Mouse (Mus musculus) urinary bladder, postnatal 36 days (tissue): Measurements from ENCODE around the gene Atp5mpl.
"Not testable (repeated sequence)": the region's sequence is repeated elsewhere in the genome, so short reads cannot be mapped to it uniquely, and the experiment has no call there.

ENCODE experiments used
- DNase-seq, 2 experiments: peaks; one replicate each; pipeline ENCODE4 v3.0.0; 2022; ENCODE audit warnings: low spot score in 2 of 2, mixed read lengths in 1 of 2

Gene Atp5mpl

GRCm38 (mm10) chr12:111950486-111950885, 16.3 kb downstream of the Atp5mpl start:
- no peak for DNase-seq

- peak in 1 of 2 experiments; percentile 67 for DNase-seq
These were observed 20.1 kb downstream of the Atp5mpl start for GRCm38 (mm10) chr12:111946716-111947115.

GRCm38 (mm10) chr12:111945765-111946655, 20.8 kb downstream of the Atp5mpl start:
- not testable (repeated sequence) for DNase-seq

GRCm38 (mm10) chr12:111945115-111945514, 21.7 kb downstream of the Atp5mpl start:
- no peak for DNase-seq

- DNase-seq = not testable (repeated sequence)
These were observed 22.5 kb downstream of the Atp5mpl start for GRCm38 (mm10) chr12:111944065-111944987.

GRCm38 (mm10) chr12:111943421-111944064, 23.2 kb downstream of the Atp5mpl start:
- no peak for DNase-seq

GRCm38 (mm10) chr12:111938623-111939177, 28.1 kb downstream of the Atp5mpl start:
- DNase-seq = no peak

GRCm38 (mm10) chr12:111936706-111937550, 29.8 kb downstream of the Atp5mpl start:
- DNase-seq = peak; percentile 38 to 66

- no peak for DNase-seq
These were observed 32.8 kb downstream of the Atp5mpl start for GRCm38 (mm10) chr12:111933971-111934370.

- peak in 1 of 2 experiments; percentile 60 for DNase-seq
These were observed 33.6 kb downstream of the Atp5mpl start for GRCm38 (mm10) chr12:111933032-111933704.

GRCm38 (mm10) chr12:111932513-111932912, 34.3 kb downstream of the Atp5mpl start:
- no peak for DNase-seq

- DNase-seq = no peak
These were observed 35.3 kb downstream of the Atp5mpl start for GRCm38 (mm10) chr12:111931411-111932025.

GRCm38 (mm10) chr12:111928411-111928966, 38.3 kb downstream of the Atp5mpl start:
- DNase-seq = no peak

GRCm38 (mm10) chr12:111927338-111927737, 39.4 kb downstream of the Atp5mpl start:
- DNase-seq = no peak

GRCm38 (mm10) chr12:111923117-111923516, 43.7 kb downstream of the Atp5mpl start:
- no peak for DNase-seq

- DNase-seq = no peak
These were observed 46.7 kb downstream of the Atp5mpl start for GRCm38 (mm10) chr12:111920046-111920445.

- no peak for DNase-seq
These were observed 50.1 kb downstream of the Atp5mpl start for GRCm38 (mm10) chr12:111916514-111917217.

GRCm38 (mm10) chr12:111915781-111916180, 51.0 kb downstream of the Atp5mpl start:
- DNase-seq = no peak
